Mouse (Mus musculus) olfactory bulb, adult 2 months (tissue): ENCODE data around the gene Plau.

ENCODE experiments used
- CTCF ChIP-seq: fragments of 200-500 bp; IDR thresholded peaks from 2 replicates; pipeline ENCODE4 v1.5.1; 2012; ENCODE audit warnings: low read depth, mild to moderate bottlenecking, low read length, moderate library complexity; ENCODE audit not compliant: insufficient read depth
- POLR2A ChIP-seq: fragments of 200-500 bp; IDR thresholded peaks from 2 replicates; pipeline ENCODE4 v1.6.1; 2012; ENCODE audit warnings: mild to moderate bottlenecking, low read depth, low read length, moderate library complexity; ENCODE audit not compliant: insufficient read depth

DNA sequence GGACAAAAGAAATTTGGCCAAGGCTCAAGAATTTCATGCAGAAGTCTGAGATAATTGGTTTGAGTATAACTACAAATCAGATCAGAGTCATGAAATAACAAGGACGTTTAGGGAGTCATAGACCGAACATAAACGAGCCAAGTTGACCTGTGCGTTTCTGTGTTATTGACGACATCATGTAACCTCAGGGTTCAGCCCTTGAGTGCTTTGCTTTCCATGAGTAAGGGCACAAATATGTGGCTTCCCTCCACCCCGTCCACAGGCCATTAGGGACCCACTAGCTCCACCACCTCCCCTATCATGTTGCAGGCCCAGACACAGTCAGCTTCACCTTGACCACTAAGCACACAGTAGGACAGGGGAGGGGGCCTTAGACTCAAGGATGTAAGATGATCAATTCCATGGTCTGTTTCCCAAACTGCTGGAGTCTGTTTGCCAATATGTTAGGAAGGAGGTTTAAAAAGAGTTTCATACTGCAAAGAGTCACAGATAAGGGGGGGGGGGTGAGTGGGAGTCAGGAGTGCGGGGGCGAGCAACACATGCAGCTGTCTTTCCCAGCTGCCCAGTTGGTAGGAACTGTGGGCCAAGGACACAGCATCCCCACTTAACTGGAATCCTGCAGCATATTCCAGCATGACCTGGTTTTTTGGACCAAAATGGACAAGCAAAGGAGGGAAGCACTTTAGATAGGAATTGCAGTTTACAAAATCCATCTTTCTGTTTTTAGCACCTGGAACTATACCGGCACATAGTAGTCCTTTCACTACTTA is 5.1 kb upstream of the Plau start:
- TF ChIP-seq CTCF (no peak), POLR2A (no peak)
